Mouse (Mus musculus): Measurements from ENCODE around the gene Wdr93. TPM values are rescaled to one million over a fixed set of nuclear protein-coding genes. Genes with fewer than 3 reads are reported as not detected.
A peak's percentile ranks its signal among the peaks of the same experiment; 100 is the strongest.

Wdr93 gene
- polyA plus RNA-seq, 1 experiment from 2014 or later: 0.23 TPM

- Histone ChIP-seq H3K36me3 (ENCODE audit: control insufficient read depth, insufficient read depth) (no peaks in the 10 kb centered on the region), H3K4me3 (replicated peaks; ENCODE audit: low read length) (no peak overlapping the region), H3K4me1 (replicated peaks; ENCODE audit: control insufficient read depth, insufficient read depth, low read length) (no peaks in the 10 kb centered on the region), H3K27ac (ENCODE audit: low read length) (no peak overlapping the region), H3K9ac (replicated peaks; ENCODE audit: low read depth, low read length) (no peak overlapping the region), H3K4me2 (ENCODE audit: low read length) (no peak overlapping the region), H3K27me3 (replicated peaks; ENCODE audit: control insufficient read depth, insufficient read depth, low read length) (peaks cover 5% of the 10 kb centered on the region; the same call in 1 of the 2 replicates), H3K9me3 (ENCODE audit: control insufficient read depth, low read length) (no peaks in the 10 kb centered on the region)
- ATAC-seq: peak; percentile 55
- 11% methylated on average over 2 of the region's 2 CpGs for whole genome bisulfite sequencing
These were observed 15.9 kb upstream of the Wdr93 start for GRCm38 (mm10) chr7:79727091-79727490.

- Histone ChIP-seq H3K9ac (replicated peaks; ENCODE audit: low read depth, low read length) (no peak overlapping the region), H3K4me3 (replicated peaks; ENCODE audit: low read length) (no peak overlapping the region), H3K36me3 (ENCODE audit: control insufficient read depth, insufficient read depth) (no peaks in the 10 kb centered on the region), H3K27me3 (replicated peaks; ENCODE audit: control insufficient read depth, insufficient read depth, low read length) (no peaks in the 10 kb centered on the region), H3K4me2 (ENCODE audit: low read length) (no peak overlapping the region), H3K27ac (ENCODE audit: low read length) (no peak overlapping the region), H3K4me1 (replicated peaks; ENCODE audit: control insufficient read depth, insufficient read depth, low read length) (no peaks in the 10 kb centered on the region), H3K9me3 (ENCODE audit: control insufficient read depth, low read length) (no peaks in the 10 kb centered on the region)
- ATAC-seq: peak; percentile 32; the same call in 1 of the 2 replicates
- WGBS: 31% methylated on average over 6 of the region's 6 CpGs
These were observed 14.7 kb upstream of the Wdr93 start for GRCm38 (mm10) chr7:79728219-79728618.

GRCm38 (mm10) chr7:79729169-79729568 lies 13.8 kb upstream of the Wdr93 start:
- WGBS: 5% methylated on average over 8 of the region's 8 CpGs

GRCm38 (mm10) chr7:79729743-79730370 lies 13.1 kb upstream of the Wdr93 start:
- ATAC-seq: no peak
- 65% methylated on average over 11 of the region's 11 CpGs for WGBS

More at GRCm38 (mm10) chr7:79729169-79729568, 13.8 kb upstream of the Wdr93 start:
- H3K36me3 ChIP-seq (ENCODE audit: control insufficient read depth, insufficient read depth): no peaks in the 10 kb centered on the region
- no peak overlapping the region for H3K4me2 ChIP-seq (ENCODE audit: low read length)
- no peak overlapping the region for H3K4me3 ChIP-seq (replicated peaks; ENCODE audit: low read length)
- H3K9me3 ChIP-seq (ENCODE audit: control insufficient read depth, low read length): no peaks in the 10 kb centered on the region
- H3K9ac ChIP-seq (replicated peaks; ENCODE audit: low read depth, low read length): no peak overlapping the region
- H3K27me3 ChIP-seq (replicated peaks; ENCODE audit: control insufficient read depth, insufficient read depth, low read length): no peaks in the 10 kb centered on the region
- ATAC-seq: peak; percentile 51; the same call in 1 of the 2 replicates
- no peaks in the 10 kb centered on the region for H3K4me1 ChIP-seq (replicated peaks; ENCODE audit: control insufficient read depth, insufficient read depth, low read length)
- no peak overlapping the region for H3K27ac ChIP-seq (ENCODE audit: low read length)

GRCm38 (mm10) chr7:79731438-79731837 lies 11.5 kb upstream of the Wdr93 start:
- no peak overlapping the region for H3K27ac ChIP-seq (ENCODE audit: low read length)
- H3K4me3 ChIP-seq (replicated peaks; ENCODE audit: low read length): no peak overlapping the region
- no peak overlapping the region for H3K4me2 ChIP-seq (ENCODE audit: low read length)
- 76% methylated on average over 13 of the region's 13 CpGs for WGBS
- H3K9me3 ChIP-seq (ENCODE audit: control insufficient read depth, low read length): no peaks in the 10 kb centered on the region
- no peak for ATAC-seq
- H3K9ac ChIP-seq (replicated peaks; ENCODE audit: low read depth, low read length): no peak overlapping the region
- H3K36me3 ChIP-seq (ENCODE audit: control insufficient read depth, insufficient read depth): no peaks in the 10 kb centered on the region
- H3K4me1 ChIP-seq (replicated peaks; ENCODE audit: control insufficient read depth, insufficient read depth, low read length): no peaks in the 10 kb centered on the region
- no peaks in the 10 kb centered on the region for H3K27me3 ChIP-seq (replicated peaks; ENCODE audit: control insufficient read depth, insufficient read depth, low read length)

More at GRCm38 (mm10) chr7:79729743-79730370, 13.1 kb upstream of the Wdr93 start:
- Histone ChIP-seq H3K27ac (ENCODE audit: low read length) (no peak overlapping the region), H3K9ac (replicated peaks; ENCODE audit: low read depth, low read length) (no peak overlapping the region), H3K9me3 (ENCODE audit: control insufficient read depth, low read length) (no peaks in the 10 kb centered on the region), H3K4me3 (replicated peaks; ENCODE audit: low read length) (no peak overlapping the region), H3K36me3 (ENCODE audit: control insufficient read depth, insufficient read depth) (no peaks in the 10 kb centered on the region), H3K27me3 (replicated peaks; ENCODE audit: control insufficient read depth, insufficient read depth, low read length) (no peaks in the 10 kb centered on the region), H3K4me2 (ENCODE audit: low read length) (no peak overlapping the region), H3K4me1 (replicated peaks; ENCODE audit: control insufficient read depth, insufficient read depth, low read length) (no peaks in the 10 kb centered on the region)

GRCm38 (mm10) chr7:79732622-79733021 lies 10.3 kb upstream of the Wdr93 start, which contains the start of gene Plin1:
Plin1 (minus strand) TSS chr7:79732903.
- Histone ChIP-seq H3K9me3 (ENCODE audit: control insufficient read depth, low read length) (no peaks in the 10 kb centered on the region), H3K4me3 (replicated peaks; ENCODE audit: low read length) (no peak within 1 kb of the TSS), H3K4me1 (replicated peaks; ENCODE audit: control insufficient read depth, insufficient read depth, low read length) (no peaks in the 10 kb centered on the region), H3K4me2 (ENCODE audit: low read length) (no peak within 1 kb of the TSS), H3K9ac (replicated peaks; ENCODE audit: low read depth, low read length) (no peak within 1 kb of the TSS), H3K36me3 (ENCODE audit: control insufficient read depth, insufficient read depth) (0 out of 2 replicates have a peak, but pooled peaks cover 3% of the 10 kb centered on the region), H3K27me3 (replicated peaks; ENCODE audit: control insufficient read depth, insufficient read depth, low read length) (no peaks in the 10 kb centered on the region), H3K27ac (ENCODE audit: low read length) (no peak within 1 kb of the TSS)
- no peak for ATAC-seq
- 58% methylated on average over 4 of the region's 4 CpGs for WGBS

- no peaks in the 10 kb centered on the region for H3K27me3 ChIP-seq (replicated peaks; ENCODE audit: control insufficient read depth, insufficient read depth, low read length)
- no peaks in the 10 kb centered on the region for H3K4me1 ChIP-seq (replicated peaks; ENCODE audit: control insufficient read depth, insufficient read depth, low read length)
- no peak overlapping the region for H3K4me3 ChIP-seq (replicated peaks; ENCODE audit: low read length)
- no peaks in the 10 kb centered on the region for H3K9me3 ChIP-seq (ENCODE audit: control insufficient read depth, low read length)
- H3K9ac ChIP-seq (replicated peaks; ENCODE audit: low read depth, low read length): no peak overlapping the region
- 83% methylated on average over 8 of the region's 8 CpGs for WGBS
- ATAC-seq: no peak
- H3K4me2 ChIP-seq (ENCODE audit: low read length): no peak overlapping the region
- no peak overlapping the region for H3K27ac ChIP-seq (ENCODE audit: low read length)
- 0 out of 2 replicates have a peak, but pooled peaks cover 4% of the 10 kb centered on the region for H3K36me3 ChIP-seq (ENCODE audit: control insufficient read depth, insufficient read depth)
These were observed 8.4 kb upstream of the Wdr93 start for GRCm38 (mm10) chr7:79734563-79734962.

GRCm38 (mm10) chr7:79736511-79736910 lies 6.5 kb upstream of the Wdr93 start:
- no peak overlapping the region for H3K4me2 ChIP-seq (ENCODE audit: low read length)
- no peaks in the 10 kb centered on the region for H3K9me3 ChIP-seq (ENCODE audit: control insufficient read depth, low read length)
- ATAC-seq: no peak
- 0 out of 2 replicates have a peak, but pooled peaks cover 4% of the 10 kb centered on the region for H3K36me3 ChIP-seq (ENCODE audit: control insufficient read depth, insufficient read depth)
- WGBS: 91% methylated on average over 14 of the region's 14 CpGs
- no peak overlapping the region for H3K9ac ChIP-seq (replicated peaks; ENCODE audit: low read depth, low read length)
- H3K27ac ChIP-seq (ENCODE audit: low read length): no peak overlapping the region
- no peaks in the 10 kb centered on the region for H3K27me3 ChIP-seq (replicated peaks; ENCODE audit: control insufficient read depth, insufficient read depth, low read length)
- H3K4me1 ChIP-seq (replicated peaks; ENCODE audit: control insufficient read depth, insufficient read depth, low read length): no peaks in the 10 kb centered on the region
- H3K4me3 ChIP-seq (replicated peaks; ENCODE audit: low read length): no peak overlapping the region

GRCm38 (mm10) chr7:79738913-79739312 lies 4.0 kb upstream of the Wdr93 start:
- WGBS: 100% methylated on average over 2 of the region's 2 CpGs
- H3K27ac ChIP-seq (ENCODE audit: low read length): no peak overlapping the region
- no peak for ATAC-seq
- H3K9me3 ChIP-seq (ENCODE audit: control insufficient read depth, low read length): no peaks in the 10 kb centered on the region
- H3K4me2 ChIP-seq (ENCODE audit: low read length): no peak overlapping the region
- H3K4me3 ChIP-seq (replicated peaks; ENCODE audit: low read length): no peak overlapping the region
- H3K9ac ChIP-seq (replicated peaks; ENCODE audit: low read depth, low read length): no peak overlapping the region
- H3K36me3 ChIP-seq (ENCODE audit: control insufficient read depth, insufficient read depth): 0 out of 2 replicates have a peak, but pooled peaks cover 4% of the 10 kb centered on the region
- H3K4me1 ChIP-seq (replicated peaks; ENCODE audit: control insufficient read depth, insufficient read depth, low read length): peaks cover 7% of the 10 kb centered on the region
- H3K27me3 ChIP-seq (replicated peaks; ENCODE audit: control insufficient read depth, insufficient read depth, low read length): no peaks in the 10 kb centered on the region

Data from forebrain, embryonic 16.5 days (tissue).